Mouse (Mus musculus) urinary bladder, postnatal 14 days (tissue): Measurements from ENCODE around the gene Stard3nl.
A peak's percentile ranks its signal among the peaks of the same experiment; 100 is the strongest.
"Not testable (repeated sequence)": the region's sequence is repeated elsewhere in the genome, so short reads cannot be mapped to it uniquely, and the experiment has no call there.

ENCODE experiments used
- DNase-seq: peaks from one replicate; pipeline ENCODE4 v3.0.0; 2021; ENCODE audit warnings: low spot score

Stard3nl gene

DNA sequence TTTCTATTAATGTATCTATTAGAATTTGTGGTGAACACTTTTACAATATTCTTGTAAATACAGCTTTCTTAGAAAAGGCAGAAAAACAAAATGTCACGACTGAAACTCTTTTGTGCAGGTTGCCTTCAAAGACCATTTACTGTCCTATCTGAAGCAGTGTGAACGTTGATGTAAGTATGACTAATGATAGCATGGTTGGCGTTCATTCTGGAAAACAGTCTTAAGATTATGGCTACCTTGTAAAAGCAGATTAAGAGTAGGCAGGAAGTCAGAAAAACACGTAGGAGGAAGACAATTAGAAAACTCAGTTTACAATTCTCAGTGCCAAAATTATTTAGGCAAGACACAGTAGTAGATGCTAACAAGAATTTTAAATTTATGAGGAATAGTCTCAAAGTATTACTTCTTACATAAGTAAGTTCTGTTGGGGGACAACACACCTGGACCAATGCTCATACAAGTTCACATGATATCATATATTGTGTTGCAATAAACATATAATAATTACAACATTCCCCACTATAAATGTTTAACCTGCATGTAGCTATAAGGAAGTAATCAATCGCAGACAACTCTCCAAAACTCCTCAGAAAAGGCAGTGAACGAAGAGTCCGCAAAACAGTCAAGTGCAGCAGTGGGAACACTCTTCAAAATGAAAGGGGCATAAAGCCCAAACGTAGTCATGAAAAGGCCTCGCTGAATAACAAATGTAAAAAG lies 14.3 kb downstream of the Stard3nl start:
- no peak for DNase-seq

DNA sequence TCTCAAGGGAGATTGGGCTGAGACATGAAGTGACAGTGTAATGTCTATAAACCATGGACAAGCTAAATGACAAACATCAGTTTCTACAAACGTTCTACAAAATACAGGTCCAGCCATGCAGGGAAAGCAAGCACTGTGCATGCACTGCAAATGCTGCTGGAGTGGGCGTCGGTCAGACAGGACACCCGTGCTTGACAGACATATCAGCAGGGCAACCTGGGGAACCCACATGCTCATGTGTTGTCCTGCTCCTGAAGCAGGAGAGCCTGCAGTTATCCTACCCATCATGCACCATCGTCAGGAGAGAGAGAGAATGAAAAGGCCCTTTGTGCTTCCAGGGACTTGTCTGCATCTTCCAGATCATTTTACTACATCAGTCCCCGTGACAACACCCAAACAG lies 16.3 kb downstream of the Stard3nl start:
- no peak for DNase-seq

DNA sequence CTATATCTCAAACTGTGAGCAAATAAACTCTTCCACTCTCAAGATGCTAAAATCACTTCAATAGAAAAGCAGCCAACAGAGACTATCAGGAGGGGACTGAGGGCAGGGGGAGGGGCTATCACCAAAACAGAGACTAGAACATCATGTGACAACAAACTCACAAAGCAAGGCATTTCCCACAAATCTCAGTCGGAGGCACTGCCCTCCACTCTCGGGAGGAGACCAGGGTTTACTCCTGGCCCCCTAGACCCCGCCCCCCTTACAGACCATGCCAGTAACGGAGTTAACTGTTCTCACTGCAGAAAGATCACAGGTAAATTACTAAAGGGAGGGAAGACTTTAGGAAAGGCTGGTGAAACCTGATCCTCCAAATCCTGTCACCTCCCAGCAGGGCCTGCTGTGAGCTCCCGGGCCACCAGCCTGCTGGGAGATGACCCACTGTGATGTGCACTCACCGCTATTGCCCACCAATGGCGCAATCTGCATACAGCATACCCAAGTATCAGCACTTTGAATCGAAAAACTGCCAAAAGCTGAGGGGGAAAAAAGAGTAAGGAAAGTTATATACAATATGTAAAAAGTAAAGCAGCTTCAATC lies 23.4 kb downstream of the Stard3nl start:
- DNase-seq = no peak

DNA sequence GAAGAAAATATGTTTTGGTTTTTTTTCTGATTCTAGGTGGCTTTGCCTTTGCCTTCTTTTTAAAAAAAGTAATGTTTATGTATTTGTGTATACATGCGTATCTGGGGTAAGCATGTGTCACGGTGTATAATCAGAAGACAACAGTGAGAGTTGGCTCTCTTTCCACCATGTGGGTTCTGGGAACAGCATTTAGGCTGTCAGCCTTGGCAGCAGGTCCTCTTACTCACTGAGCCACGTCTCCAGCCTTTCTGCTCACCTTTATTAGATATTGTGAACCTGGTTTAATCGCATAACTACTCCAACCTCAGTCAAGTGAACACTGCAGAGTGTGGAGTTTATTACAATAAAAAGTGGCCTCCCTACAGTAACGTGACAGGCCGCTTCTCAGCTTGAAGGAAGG lies 26.8 kb downstream of the Stard3nl start:
- no peak for DNase-seq

DNA sequence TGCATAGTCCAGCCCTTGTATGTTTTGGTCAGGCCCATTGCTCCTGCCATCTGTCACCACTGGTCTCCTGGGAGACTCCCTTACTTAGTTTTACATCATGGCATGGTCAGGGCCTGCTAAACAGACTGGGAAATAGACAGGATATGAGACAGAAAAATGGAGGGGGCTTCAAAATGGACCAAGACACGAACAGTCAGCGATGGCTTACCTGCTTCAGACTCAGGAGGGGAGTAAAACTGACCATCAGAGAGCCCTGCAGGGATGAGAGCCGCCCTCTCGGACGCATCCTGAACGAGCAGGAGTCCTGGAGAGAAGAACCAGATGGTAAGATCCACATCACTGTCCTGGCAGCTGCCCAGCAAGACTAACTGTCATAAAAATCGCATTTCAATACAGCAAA lies 28.1 kb downstream of the Stard3nl start:
- DNase-seq = no peak

DNA sequence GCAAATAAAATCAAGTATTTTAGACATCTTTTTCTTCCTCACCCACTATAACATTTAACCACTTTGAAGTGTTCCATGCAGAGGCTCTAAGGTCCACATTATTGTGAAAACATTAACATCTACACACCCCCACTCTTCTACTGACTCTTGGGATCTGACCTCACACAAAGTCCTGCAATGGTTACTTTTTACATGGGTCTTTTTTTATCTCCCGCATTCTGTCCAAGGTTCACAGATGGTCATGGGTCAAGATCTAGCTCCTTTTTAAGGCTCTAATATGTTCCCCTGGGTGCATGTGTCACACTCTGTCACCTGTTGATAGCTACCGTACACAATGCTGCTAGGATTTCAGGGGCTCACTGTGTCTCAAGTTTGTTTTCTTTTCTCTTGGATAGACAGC lies 28.7 kb downstream of the Stard3nl start:
- DNase-seq = no peak

DNA sequence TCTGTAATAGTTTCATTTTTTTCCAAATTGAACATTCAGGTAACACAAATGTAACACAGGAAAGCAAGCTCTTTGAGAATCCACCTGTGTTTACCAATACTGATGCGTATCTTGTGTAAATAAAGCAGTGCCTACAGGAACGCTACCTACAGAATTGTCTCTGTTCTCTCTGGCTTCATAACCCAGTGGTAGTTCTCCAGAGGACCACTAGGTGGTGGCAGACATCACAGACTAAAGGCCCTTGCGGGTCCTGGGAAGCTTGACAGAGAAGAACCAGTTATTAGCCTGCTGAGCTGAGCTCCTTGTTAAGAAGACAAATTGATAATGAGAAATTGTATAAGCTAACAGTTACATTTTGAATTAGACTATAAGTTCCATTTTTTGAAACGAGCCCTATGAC lies 30.0 kb downstream of the Stard3nl start:
- peak; percentile 65 for DNase-seq

DNA sequence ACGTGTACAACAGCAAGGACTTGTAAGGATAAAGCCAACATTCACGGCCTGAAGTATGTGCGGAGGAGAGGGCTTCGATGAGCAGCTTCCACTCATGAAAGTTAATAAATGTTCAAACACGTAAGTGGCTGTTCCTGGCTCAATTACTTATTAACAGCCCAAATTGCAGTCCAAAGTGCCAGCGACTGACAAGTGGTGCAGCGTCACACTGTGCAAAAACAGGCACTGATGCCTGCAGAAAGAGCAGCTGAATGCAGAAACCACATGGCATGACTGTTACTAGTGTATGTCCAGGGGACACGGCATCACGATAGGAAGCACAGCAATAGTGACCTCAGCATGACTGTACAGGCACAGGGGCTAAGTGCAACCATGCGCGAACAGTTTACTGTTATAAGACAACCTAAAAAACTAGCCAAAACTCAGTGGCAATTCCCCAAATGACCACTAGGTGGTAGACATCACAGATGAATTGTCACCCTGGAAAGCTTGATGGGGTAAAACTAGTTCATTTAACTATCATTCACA lies 31.3 kb downstream of the Stard3nl start:
- peak; percentile 47 for DNase-seq

DNA sequence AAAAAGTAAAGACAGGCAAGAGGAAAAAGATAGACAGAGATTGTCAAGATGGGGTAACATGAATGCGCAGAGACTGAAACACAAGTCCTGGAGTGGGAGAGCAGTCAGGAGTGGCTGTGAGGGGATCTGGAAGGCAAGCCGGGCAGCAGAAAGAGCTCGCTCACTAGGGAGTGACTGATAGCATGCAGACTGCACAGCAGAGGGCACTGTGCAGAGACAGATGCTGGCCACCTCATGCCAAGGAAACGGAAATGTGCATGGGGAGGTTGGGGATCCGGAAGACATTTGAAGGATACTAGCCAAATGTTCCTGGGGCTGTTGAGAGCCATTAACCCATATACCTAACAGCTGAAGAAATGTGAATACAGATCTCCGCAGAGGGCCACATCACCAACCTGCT lies 33.2 kb downstream of the Stard3nl start:
- no peak for DNase-seq

DNA sequence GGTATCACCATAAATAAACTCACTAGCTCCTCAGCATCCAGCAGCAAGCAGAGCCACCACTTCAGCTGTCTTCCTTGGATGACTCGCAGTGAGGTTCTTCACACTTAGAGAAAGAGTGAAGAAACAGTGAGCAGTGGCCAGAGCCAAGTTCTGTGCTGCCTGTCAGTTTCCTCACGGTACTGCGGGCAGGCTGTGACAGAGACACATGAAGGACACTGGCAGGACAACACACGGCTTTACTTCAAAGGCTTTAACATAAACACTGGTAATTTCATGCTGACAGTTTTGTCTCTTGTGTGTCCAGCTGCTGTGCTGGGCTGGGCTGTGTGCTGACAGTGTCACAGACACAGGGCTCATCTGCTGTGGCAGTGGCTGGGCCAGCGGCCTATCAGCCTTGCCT lies 37.6 kb downstream of the Stard3nl start:
- DNase-seq = no peak

DNA sequence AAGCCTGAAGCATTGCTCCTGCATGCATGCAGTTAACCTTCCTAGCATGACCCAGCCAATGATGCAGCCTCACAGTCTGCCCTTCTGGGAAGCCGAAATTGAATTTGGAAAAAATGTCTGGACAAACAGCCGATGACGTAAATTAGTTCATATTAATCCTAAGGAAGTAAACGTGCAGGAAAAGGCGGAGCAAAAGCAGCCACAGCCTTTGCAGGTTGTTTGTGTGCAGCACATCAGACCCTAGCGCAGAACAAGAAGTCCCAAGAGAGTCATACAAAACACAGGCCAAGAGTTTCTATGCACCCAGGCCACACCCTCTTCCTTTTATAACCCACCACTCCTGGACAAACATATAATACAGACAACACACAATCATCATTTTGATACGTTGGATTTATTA lies 38.3 kb downstream of the Stard3nl start:
- DNase-seq = no peak

DNA sequence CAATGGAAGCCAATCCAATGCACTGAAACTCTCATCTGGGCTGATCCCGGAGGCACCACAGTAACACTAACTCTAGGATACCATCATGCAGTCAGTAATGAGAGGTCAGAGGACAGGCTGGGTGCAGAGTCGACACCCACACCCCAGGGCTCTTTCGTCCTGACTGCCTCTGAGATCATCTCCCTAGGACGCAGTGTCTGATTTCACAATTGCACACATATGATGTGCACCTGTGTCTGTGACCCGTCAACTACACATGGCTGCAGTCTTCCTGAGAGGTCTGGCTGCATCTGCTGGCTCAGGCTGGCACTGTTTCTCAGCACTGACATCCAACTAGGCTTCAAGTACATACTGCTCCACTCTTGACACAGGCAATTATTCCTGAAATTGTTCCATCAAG lies 38.9 kb downstream of the Stard3nl start:
- no peak for DNase-seq

DNA sequence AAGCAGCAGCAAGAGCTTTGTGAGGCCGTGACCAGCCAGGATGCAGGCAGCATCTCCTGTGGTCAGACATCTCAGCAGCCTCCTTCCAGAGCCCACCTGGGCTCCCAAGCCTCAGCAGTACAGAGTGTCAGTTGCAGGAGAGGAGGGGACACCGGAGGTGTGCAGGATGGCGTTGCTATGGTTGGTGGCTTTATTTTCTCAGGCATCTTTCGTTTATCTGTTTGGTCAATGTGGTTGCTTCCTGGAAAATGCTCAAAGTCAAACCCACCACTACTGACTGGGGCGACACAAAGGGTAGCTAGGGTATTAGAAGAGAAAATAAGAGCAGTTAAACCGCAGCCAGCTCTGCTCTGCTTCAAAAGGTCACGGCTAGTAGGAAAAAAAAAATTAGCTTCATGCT lies 39.5 kb downstream of the Stard3nl start:
- no peak for DNase-seq

DNA sequence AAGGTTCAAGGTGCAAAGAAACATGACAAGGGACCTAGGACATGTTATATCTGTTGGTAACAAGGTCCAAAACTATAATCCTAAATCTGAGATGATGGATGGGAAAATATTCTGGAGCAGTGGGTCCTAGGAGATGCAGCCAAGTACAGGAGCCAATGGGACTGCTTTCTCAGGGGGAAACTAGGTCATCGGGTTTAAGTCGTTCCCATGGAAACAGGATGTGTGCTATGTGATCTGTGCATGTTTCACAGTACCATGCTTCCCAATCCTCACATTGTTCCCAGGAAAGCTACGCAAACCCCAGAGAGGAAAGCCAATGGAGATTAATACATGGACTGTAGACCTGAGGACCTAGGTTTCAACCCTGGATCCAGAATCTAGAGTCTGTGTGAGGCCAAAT lies 42.8 kb downstream of the Stard3nl start:
- no peak for DNase-seq

DNA sequence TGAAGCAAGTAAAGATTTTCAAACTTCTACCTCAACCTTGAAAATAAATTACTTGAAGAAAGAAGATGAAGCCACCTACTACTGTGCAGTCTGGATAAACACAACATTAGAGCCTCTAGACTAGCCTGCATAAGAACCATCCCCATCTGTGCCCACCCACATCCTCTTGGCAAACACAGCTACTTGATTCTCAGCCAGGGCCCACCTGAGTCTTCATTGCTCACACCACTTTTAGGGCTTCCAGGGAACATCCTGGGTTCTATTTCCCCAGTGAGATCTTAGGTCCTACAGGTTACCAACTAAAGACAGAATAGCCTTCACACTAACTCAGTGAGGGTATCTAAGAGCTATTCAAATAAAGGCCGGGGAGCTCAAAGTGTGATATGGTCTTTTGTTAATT lies 55.2 kb downstream of the Stard3nl start:
- not testable (repeated sequence) for DNase-seq

DNA sequence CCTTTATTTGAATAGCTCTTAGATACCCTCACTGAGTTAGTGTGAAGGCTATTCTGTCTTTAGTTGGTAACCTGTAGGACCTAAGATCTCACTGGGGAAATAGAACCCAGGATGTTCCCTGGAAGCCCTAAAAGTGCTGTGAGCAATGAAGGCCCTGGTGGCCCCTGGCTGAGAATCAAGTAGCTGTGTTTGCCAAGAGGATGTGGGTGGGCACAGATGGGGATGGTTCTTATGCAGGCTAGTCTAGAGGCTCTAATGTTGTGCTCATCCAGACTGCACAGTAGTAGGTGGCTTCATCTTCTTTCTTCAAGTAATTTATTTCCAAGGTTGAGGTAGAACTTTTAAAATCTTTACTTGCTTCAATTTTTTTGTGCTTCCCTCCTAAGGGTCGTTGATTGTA lies 59.3 kb downstream of the Stard3nl start:
- not testable (repeated sequence) for DNase-seq
